Mouse (Mus musculus) left cerebral cortex, postnatal 10 days (tissue): ENCODE measurements around the gene Cops7b. TPM values are rescaled to one million over a fixed set of nuclear protein-coding genes. Genes with fewer than 3 reads are reported as not detected.

Source experiments
- DNase-seq, 2 experiments: peaks; one replicate each; pipeline ENCODE4 v3.0.0; 2021 to 2022; ENCODE audit warnings: low spot score in 2 of 2, mixed read lengths in 1 of 2; ENCODE audit errors: extremely low spot score in 1 of 2
- intact Hi-C: fragments of 180-260 bp; cut with DNase I; formaldehyde crosslinking; loops from one replicate; pipeline ENCODE4 v1.15.1; 2025
- total RNA-seq, 2 experiments: library from RNA; stranded (reverse); gene quantifications; 2 replicates each; pipeline ENCODE4 v1.2.3; 2021

The Cops7b gene
- total RNA-seq, 2 experiments from 2014 or later = 27.5 to 30.6 TPM

- intact Hi-C loops = no loop called here
- peak; percentile 66 to 90 for DNase-seq
Observed at GRCm38 (mm10) chr1:86586992-86587391, 4.3 kb downstream of the Cops7b start.

DNA sequence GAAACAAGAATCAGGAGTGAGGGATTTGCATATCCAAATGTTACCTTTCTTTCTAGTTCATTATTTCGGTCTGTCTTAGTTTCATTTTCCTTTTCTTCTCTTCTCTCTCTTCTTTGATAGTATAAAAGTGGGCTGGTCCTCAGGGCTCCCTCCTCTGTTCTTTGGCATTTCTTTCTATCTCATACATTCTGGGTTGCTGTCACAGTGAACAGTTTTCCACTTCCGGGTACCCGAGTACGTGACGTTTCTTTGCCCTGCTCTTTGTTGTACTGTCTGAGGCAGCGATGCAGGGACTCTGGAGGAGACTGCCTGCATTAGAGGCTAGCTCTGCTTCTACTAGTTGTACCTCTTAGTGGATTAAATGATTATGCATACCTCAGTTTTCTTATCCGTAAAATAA is 11.8 kb downstream of the Cops7b start:
- intact Hi-C loops = no loop called here
- no peak for DNase-seq

DNA sequence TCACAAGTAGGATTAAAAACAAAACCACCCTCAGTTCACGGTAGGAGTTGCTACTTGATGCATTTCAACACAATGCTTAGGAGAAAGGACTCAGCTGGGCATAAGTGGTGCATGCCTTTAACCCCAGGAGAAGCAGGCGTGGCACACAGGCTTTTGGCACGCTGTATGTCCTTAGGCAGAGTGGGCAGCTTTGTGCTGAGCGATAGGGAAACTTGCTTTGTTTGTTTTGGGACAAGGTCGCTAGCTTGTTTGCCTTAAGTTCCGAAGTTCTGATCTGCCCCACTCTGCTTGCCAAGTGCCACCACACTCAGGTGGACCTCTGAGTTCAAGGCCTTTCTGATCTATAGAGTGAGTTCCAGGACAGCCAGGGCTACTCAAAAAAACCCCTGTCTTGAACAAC is 12.6 kb downstream of the Cops7b start:
- intact Hi-C loops = no loop called here
- no peak for DNase-seq

DNA sequence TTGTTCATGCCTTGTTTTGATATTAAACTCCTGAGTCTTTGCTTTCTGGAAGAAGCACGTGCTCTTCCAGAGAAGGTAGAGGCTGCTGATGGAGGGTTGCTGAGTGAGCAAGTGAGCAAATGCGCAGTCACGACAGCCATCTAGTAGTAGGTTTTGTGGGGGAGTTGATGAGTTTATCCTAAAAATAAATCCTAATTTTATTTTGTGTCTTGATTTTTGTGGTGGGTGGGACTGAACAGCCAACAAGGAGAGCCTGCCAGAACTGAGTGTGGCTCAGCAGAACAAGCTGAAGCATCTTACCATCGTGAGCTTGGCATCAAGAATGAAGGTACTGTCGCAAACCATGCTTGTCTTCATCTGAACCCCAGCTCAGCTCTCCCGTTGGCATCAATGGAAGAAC is 13.8 kb downstream of the Cops7b start:
- DNase-seq = no peak
- intact Hi-C loops = no loop called here

- no peak for DNase-seq
- intact Hi-C loops = no loop called here
Observed at GRCm38 (mm10) chr1:86598516-86598915, 15.8 kb downstream of the Cops7b start.

DNA sequence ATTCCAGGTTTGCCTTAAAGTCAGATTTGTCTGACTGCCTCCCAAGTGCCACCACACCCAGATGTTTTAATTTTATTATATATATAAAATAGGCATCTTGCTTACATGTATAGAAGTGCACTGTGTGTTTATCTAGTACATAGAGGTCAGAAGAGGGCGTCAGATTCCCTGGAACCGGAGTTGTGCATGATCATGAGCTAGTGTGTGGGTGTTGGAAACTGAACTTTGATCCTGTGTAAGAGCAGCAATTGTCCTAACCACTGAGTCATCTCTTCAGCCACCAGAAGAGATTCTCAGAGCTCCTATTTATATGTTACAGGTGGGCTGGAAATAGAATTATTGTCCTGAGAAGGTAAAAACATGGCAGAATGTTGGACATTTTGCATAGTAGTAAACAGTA is 17.4 kb downstream of the Cops7b start:
- intact Hi-C loops = no loop called here
- no peak for DNase-seq

- DNase-seq = no peak
- intact Hi-C loops = no loop called here
Observed at GRCm38 (mm10) chr1:86610954-86611353, 28.2 kb downstream of the Cops7b start.

DNA sequence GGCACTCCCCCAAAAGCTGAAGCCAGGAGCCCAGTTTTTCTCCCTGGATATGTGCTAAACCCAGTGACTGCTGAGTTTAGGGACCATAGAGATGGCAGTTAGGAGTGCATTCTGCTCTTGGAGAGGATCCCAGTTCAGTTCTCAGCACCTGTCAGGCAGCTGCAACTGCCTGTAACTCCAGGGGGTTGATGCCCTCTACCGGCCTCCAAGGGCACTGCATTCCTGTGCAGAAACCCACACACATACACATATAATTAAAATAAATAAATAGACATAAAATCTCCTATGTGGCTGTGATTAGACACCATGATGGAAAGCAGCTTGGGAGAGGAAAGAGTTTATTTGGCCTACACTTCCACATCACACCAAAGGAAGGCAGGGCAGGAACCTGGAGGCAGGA is 29.4 kb downstream of the Cops7b start:
- intact Hi-C loops = no loop called here
- no peak for DNase-seq

- intact Hi-C loops = no loop called here
- peak in 1 of 2 experiments; percentile 14 for DNase-seq
Observed at GRCm38 (mm10) chr1:86614269-86614668, 31.6 kb downstream of the Cops7b start.

DNA sequence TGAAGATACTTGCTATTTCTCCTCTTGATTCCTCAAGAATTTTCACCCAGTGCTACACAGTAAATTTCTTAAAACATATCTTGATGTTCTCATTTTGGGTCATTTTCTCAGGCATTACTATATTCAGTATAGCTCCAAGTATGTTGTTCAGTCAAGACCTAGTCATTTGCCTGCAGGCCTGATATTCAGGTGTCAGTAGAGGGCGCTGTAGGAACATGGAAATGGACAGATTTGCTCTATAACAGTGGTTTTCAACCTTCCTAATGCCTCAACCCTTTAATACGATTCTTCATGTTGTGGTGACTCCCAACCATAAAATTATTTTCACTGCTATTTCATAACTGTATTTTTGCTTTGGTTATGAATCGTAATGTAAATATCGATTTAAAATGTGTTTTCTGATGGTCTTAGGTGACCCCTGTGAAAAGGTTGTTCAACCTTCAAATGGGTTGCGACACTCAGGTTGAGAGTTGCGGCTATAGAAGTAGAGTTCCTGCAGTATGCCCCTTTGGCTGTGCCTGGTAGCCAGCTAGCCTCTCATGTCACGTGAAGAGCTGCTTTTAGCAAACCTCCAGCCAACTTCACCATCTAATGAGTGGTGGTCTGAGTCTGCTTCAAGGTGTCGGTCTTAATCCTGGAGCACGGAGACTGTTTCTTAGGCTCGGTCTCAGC is 35.9 kb downstream of the Cops7b start:
- DNase-seq = peak; percentile 65 to 77
- intact Hi-C loops = loop anchor here (2.0 kb wide), 2 partner anchors 422 to 568 kb away; no protein-coding TSS in a partner anchor

DNA sequence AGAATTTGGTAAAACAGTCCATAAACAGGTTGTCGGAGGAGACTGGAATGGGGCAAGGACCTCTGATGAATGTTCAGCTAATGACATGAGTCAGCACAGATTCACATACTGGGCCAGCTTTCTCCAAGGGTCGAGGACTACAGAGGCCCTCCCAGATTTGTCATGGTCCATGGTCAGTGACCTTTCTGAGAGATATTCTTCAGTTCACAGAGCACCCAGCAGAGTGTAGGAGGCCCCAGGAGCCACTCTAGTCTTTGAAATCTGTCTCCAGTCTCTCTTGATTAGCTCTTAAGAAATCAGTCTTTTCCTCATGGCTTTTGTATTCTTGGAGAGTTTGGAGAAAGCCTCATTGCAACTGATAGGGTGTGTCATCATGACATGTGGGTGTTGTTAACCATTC is 39.6 kb downstream of the Cops7b start:
- intact Hi-C loops = no loop called here
- DNase-seq = no peak

- intact Hi-C loops = no loop called here
- DNase-seq = no peak
Observed at GRCm38 (mm10) chr1:86623001-86624000, 40.6 kb downstream of the Cops7b start.

DNA sequence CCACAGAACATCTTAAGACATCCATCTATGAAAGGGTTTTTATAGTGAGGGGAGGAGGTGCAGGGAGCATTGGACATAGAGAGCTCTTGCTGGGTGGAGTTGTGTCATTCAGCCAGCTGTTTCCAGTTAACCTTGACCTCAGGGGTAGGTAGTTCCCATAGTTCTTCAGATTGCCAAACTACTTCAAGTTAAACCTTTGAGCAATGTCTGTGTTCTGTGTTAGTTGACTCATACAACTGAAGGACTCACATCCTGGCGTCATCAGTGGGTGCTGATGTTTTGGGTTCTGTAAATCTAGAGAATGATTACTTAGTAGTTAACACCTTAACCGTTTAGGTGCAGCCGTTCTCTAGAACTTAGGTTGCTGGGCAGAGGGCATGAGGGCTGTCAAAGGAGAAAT is 45.6 kb downstream of the Cops7b start:
- DNase-seq = no peak
- intact Hi-C loops = no loop called here

DNA sequence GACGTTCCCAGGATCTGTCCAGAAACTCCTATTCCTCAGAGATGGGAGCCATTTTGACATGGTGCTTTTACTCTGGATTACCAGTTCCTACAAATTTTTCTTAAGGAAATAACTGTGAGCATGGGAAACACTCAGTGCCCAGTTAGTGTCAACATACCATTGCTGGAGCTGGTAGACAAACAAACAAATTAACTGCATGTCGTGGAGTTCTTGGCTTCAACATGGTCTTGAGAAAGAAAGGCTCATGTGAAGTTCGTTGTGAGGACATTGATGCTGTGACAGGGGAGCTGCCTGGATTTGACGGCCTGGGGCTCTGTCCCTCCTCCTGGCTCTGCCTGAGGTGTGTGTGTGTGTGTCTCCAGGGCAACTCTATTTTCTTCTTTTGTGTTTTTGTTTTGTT is 47.2 kb downstream of the Cops7b start:
- intact Hi-C loops = no loop called here

GRCm38 (mm10) chr1:86630527-86630926 is 47.8 kb downstream of the Cops7b start:
- intact Hi-C loops = no loop called here
- DNase-seq = no peak

More for the DNA sequence above, 47.2 kb downstream of the Cops7b start:
- DNase-seq = no peak

DNA sequence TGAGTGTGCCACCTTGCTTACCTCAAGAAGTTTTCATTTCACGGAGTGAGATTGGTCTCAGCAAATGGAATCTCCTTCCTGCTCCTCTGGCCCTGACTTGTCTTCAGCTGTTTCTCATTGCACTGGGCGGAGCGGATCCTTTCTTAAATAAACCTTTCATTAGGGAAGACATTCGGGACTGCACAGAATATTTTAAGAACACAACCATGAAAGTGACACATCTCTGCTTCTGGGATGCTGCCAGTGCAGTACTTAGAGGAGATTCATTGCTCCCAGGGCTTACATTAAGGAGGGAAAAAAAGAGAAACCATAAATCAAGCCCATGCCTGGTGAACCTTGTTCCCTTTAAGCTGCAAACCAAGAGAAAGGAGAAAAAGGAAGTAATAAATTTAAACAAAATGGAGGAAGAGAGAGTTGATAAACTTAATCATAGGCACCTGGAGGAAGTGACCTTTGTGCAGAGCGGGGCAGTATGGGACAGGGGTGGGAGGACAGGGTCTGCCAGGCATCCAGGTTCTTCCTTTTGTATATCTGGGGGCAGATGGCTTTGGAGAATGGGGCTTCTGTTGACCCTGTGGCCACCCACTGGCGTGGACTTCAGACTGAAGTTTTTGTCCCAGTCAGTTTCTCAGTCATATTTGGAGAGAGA is 50.2 kb downstream of the Cops7b start:
- DNase-seq = no peak
- intact Hi-C loops = no loop called here

- intact Hi-C loops = no loop called here
- DNase-seq = no peak
Observed at GRCm38 (mm10) chr1:86633434-86633833, 50.7 kb downstream of the Cops7b start.

DNA sequence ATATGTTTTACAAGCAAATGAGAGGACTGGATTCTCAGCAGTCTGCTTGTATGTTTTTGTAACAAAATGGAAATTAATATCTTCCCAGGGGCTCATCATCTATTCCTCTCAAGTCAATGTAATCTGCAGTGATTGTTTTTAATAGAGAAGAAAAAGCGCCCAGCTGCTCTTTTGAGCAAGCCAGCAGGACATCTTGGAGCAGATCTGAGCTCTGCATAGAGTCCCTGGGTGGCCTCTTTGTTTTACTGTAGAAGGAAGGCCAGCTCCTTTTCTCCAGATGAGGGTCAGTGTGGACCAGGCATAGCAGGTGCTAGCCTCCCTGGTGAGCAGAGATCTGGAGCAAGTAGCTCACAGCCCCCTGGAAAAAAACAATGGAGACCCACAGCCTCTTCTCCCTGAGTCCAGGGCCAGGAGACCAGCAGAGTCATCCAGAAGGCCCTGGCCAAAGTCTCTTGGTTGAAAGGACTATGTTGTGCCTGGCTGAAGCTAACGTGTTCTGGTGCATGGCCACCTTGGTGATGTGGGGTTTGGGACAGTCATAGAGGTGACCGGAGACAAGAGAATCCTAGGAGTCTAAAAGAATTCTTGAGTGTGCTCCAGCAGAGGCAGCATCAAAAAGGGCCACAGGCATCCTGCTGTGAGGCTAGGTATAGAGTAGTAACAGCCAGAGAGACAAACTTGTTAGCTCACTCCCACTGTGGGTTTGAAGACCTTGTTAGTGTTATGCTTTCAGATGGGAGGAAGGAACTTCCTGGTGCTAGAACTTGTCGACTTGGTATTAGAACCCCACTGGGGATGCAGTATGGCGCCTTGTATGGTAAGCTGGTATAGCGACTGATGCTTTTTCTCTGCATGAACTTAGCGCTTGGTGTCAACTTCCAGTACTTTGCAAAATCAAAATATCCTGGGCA is 51.4 kb downstream of the Cops7b start:
- intact Hi-C loops = no loop called here
- DNase-seq = no peak
